Mouse (Mus musculus) v-Abl transformed pro-B cells (cell line): ENCODE results near the gene Atp5b.

Experiments
- in situ Hi-C, 2 experiments: fragments of 400-800 bp; cut with MboI; formaldehyde crosslinking; loops; one replicate each; pipeline ENCODE4 v1.15.1; 2025; ENCODE audit not compliant: unreplicated experiment in 2 of 2

Atp5b gene

DNA sequence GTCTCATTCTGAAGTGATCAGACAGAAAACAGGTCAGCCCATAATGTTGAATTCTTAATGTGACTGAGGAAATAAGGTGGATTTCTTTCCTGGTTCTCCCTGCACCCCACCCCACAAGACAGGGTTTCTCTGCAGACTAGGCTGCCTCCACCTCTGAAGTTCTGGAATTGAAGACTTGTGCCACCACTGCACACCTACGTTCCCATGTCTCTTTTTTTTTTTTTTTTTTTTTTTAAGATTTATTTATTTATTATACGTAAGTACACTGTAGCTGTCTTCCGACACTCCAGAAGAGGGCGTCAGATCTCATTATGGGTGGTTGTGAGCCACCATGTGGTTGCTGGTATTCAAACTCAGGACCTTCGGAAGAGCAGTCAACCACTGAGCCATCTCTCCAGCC lies 17.0 kb upstream of the Atp5b start:
- in situ Hi-C loops = no loop called here

DNA sequence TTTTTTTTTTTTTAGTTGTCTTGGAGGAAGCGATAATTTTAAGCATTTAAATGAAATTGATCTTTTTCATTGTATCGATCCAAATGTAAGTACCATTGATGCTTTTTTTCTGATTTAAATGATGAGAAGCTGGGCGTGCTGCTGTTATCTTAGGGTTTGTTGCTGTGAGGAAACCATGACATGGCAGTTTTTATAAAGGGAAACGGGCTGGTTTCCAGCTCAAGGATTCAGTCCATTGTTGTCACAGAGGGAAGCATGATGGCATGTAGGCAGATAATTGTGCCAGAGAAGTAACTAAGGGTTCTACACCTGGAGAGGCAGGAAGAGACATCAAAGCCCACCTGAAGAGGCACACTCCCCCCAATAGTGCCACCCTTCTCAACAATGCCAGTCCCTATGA lies 13.9 kb upstream of the Atp5b start:
- in situ Hi-C loops = no loop called here

DNA sequence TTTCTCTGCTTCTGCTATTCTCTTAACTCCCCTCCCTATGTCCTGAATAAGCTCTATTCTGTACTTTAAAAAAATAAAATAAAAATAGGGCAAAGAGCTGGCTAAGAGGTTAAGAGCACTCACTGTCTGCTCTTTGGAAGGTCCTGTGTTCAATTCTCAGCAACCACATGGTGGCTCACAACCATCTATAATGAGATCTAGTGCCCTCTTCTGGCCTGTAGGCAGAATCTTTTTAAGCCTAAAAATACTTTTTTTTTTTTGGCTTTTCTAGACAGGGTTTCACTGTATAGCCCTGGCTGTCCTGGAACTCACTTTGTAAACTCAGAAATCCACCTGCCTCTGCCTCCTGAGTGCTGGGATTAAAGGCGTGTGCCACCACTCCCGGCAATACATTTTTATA lies 12.6 kb upstream of the Atp5b start:
- in situ Hi-C loops = loop anchor here (5.0 to 10.0 kb wide), 2 partner anchors 43 to 46 kb away; no protein-coding TSS in a partner anchor

DNA sequence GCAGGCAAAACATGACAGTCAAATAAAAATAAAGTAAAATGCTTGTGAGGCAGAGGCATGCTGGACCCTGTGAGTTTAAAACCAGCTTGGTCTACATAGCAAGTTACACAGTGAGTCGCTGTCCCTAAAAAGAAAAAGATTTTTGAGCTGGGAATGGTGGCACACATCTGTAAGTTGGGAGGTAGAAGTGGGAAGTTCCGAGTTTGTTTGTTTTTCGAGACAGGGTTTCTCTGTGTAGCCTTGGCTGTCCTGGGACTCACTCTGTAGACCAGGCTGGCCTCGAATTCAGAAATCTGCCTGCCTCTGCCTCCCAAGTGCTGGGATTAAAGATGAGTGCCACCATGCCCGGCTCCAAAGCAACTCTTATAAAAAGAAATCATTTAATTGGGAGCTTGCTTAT lies 4.8 kb upstream of the Atp5b start:
- in situ Hi-C loops = loop anchor here in 1 of 2 experiments (10.0 kb wide), 1 partner anchor 53 kb away; no protein-coding TSS in a partner anchor

DNA sequence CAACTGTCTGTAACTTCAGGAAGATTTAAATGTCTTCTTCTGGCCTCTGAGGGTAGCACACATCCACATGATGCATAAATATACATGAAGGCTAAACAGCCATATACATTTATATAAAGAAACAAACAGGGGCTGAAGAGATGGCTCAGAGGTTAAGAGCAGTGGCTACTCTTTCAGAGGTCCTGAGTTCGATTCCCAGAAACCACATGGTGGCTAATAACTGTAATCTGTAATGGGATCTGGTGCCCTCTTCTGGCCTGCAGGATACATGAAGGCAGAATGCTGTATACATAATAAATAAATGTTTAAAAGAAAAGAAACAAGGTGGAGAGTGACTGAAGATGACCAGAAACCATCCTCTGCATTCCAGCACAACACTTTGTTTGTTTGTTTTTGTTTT lies 2.6 kb upstream of the Atp5b start:
- in situ Hi-C loops = loop anchor here in 1 of 2 experiments (5.0 kb wide), 1 partner anchor 123 kb away; no protein-coding TSS in a partner anchor

DNA sequence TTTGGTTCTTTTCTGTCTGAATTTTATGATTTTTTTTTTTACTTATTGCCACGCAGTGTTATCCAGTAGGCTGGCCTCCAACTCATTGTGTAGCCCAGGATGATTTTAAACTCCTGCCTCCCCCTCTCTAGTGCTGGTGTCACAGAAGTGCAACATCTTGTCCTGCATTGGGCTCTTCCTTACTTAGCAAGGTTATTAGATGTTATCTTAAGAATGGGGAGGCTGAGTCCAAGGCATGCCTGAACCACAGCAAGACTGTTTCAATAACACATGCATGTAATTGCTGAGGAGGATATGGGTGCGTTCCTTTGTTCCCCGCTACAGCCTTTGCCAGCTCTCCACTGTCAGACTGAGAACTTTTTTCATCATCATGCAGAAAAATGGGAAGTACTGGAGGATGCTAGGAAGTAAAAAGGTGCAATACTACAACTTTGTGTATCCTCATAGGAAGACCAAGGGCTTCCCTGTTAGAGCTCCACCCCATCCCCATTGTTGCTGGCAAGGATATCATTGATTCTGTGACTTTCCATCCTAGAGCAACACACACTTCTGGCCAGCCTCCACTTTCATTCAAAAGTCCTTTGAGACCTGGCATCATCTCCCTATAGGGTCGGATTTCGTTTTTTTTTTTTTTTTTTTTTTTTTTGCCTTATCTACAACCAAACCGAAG lies 1.1 kb upstream of the Atp5b start:
- in situ Hi-C loops = loop anchor here in 1 of 2 experiments (5.0 kb wide), 1 partner anchor 125 kb away; no protein-coding TSS in a partner anchor

DNA sequence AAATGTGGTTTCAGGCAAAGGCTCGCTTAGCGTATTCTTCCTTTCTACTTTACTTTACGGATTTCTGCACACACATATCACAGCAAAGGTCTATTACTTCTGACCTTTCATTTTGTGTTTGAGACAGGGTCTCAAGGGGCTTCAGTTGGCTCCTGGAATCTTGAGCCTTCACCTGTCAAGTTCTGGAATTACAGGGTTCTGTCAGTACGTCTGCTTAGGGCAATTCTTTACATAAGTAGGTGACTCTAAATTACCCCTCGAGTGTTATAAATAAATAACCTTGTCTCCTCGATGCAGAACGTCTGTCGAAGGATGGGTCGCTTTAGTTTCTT lies 630 bp upstream of the Atp5b start:
- in situ Hi-C loops = loop anchor here in 1 of 2 experiments (5.0 kb wide), 1 partner anchor 125 kb away; no protein-coding TSS in a partner anchor

DNA sequence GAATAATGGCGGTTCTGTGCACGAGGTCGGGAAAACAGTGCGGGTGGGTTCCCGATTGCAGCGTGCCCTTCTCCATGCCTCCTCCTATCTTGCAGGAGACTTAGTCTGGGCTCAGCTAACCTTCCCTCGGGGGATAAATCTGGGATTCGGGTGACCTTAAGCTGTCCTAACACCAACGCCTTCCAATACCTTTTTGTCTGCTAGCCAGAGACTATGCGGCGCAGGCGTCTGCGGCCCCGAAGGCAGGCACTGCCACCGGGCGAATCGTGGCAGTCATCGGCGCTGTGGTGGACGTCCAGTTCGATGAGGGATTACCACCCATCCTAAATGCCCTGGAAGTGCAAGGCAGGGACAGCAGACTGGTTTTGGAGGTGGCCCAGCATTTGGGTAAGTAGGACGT lies 615 bp downstream of the Atp5b start:
- in situ Hi-C loops = loop anchor here in 1 of 2 experiments (5.0 kb wide), 1 partner anchor 126 kb away; no protein-coding TSS in a partner anchor

DNA sequence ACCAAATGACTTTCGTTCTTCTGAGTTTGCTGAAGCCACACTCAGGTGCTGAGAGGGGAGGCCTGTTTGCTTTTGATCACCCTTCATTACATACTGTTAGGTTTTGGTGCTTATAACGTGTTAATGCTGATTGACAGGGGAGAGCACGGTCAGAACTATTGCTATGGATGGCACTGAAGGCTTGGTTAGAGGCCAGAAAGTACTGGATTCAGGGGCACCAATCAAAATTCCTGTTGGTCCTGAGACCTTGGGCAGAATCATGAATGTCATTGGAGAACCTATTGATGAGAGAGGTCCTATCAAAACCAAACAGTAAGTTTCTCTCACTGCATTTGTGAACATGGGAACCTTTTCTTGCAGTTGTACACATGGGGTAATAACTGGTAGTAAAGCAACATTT lies 1.1 kb downstream of the Atp5b start:
- in situ Hi-C loops = loop anchor here in 1 of 2 experiments (5.0 kb wide), 1 partner anchor 127 kb away; no protein-coding TSS in a partner anchor

DNA sequence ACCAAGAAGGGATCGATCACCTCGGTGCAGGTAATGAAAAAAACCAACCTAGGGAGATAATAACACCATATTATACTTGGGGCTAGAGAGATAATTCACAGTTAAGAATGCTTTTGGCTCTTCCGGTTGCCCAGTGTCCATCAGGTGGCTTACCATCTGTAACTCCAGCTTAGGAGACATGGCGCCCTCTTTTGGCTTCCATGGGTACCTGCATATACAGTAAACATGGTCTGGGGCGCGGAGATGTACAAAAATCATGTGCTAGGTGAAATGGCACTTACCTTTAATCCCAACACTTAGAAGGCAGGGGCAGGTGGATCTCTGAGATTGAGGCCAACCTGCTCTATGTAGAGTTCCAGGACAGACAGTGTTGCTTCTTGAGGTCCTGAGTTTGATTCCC lies 3.3 kb downstream of the Atp5b start:
- in situ Hi-C loops = loop anchor here (5.0 kb wide), 3 partner anchors 36 to 129 kb away; no protein-coding TSS in a partner anchor

DNA sequence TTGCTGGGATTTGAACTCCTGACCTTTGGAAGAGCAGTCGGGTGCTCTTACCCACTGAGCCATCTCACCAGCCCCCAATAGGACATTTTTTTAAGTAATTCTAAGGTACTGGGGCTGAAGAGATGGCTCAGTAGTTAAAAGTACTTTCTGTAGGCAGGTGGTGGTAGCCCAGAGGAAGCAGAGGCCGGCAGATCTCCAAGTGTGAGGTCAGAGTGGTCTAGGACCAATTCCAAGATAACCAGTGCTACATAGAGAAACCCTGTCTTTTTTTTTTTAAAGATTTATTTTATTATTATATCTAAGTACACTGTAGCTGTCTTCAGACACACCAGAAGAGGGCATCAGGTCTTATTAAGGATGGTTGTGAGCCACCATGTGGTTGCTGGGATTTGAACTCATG lies 4.1 kb downstream of the Atp5b start:
- in situ Hi-C loops = loop anchor here (5.0 kb wide), 3 partner anchors 35 to 130 kb away; no protein-coding TSS in a partner anchor

DNA sequence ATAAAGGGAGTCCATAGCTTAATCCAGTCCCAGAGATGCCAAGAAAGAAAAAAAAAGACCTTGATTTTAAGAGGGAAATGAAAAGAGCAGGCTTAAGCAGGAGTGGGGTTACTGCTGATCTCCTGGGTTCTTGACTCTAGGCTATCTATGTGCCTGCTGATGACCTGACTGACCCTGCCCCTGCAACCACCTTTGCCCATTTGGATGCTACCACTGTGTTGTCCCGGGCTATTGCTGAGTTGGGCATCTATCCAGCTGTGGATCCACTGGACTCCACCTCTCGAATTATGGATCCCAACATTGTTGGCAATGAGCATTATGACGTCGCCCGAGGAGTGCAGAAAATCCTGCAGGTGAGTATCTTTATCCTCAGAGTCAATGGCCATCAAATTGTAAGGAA lies 5.1 kb downstream of the Atp5b start:
- in situ Hi-C loops = loop anchor here (5.0 kb wide), 3 partner anchors 34 to 131 kb away; no protein-coding TSS in a partner anchor

DNA sequence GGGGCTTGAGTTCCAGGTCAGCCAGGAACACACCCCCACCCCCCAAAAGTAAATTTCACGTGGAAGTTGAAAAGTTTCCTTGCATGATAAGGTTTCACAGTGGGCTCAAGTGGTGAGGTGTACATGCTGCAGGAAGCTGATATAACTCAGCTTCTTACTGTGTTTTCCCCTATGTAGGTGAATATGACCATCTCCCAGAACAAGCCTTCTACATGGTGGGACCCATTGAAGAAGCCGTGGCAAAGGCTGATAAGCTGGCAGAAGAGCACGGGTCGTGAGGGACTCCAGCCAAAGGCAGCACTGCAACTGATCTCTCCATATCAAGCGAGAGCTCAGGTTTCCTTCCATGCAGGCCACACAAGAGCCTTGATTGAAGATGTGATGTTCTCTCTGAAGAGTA lies 6.8 kb downstream of the Atp5b start:
- in situ Hi-C loops = loop anchor here (5.0 to 10.0 kb wide), 4 partner anchors 32 to 655 kb away; partner anchors contain the start of genes Dgka (in 1 of the 2) and Pym1 (in 1 of the 2)

DNA sequence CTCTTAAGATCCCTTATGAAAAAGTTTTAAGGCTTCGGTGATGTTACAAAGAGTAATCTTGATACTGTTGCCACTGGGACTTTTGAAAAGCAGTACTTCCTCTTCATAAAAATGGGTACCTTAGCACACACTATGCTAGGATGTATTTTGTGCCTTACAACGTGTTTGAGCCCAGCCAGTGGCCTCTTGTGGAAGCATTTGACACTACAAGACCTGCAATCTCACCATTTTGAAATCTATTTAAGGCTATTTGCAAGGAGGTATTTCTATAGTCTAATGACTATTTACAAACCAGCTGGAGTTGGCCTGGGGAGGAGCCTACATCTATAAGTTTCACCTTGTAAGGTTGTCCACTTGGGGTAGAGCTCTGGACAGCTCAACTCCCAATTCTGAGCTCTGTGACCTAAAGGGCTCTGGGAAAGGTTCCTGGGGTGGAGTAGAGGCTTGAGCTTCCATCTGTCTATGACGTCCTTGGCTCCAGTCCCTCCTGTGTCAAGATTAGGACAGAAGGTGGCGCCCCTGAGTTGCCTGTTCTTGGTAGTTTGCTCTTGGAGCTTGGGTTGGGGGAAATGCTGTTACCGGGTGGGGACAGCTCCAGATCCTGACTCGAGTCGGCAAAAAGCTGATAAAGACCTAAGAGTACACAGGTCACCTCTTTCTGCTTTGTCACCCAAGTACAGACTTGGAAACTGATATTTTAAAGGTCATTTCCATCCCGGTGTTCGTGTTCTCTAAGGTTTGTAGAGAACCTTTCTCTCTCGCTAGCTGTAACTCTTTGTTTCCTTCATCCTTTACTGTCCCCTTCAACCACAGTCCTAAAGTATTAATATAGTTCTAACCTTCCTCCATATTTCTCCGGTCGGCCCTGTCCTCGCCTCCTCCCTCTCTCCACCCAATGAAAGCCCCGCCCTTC lies 7.8 kb downstream of the Atp5b start:
- in situ Hi-C loops = loop anchor here (5.0 to 10.0 kb wide), 2 partner anchors 96 to 654 kb away; partner anchors contain the start of genes Dgka (in 1 of the 2) and Pym1 (in 1 of the 2)

DNA sequence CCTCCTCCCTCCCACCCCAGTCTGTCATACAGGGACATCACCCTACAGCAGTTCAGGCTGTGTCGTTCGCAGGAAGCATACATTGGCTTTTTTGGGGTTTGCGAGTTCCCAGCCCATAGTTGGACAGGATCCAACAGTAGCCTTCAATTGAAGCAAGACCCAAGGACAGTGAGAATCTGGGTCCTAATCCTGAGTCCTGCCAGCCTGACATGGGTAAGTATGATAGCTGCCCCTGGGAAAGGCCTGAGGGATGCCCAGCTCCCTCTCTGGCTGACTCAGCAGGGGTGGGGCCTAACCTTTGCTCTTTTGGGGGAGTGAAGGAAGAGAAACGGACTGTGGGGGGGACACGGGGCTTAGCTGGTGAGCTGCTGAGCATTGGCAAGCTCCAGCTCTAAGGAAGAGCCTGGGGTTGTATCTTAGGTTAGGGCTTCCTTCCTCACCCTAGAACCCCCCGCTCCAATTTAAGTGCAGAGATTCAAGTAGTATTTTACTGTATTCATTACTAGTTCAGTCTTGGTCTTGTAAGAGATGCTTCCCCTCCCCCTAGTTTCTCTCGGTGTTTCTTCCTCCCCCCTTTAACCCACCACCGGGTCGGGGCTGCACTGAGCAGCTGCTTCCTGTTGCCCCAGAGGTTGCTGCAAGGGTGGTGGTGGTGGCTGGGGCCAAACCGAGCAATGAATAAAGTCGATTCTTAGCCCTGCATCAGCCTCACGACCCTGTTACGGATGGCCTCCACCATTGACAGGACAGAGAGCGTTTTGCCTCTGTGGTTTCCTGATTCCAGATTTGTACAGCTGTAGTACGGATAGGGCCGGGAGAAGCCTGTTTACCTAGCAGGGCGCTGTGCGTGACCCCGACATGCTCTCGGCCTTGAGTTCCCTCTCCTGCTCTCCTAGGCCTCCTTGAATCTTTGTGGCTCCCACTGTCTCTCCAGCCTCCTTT lies 8.8 kb downstream of the Atp5b start, which contains the start of gene Baz2a:
Gene Baz2a, plus strand, starts transcription at position 14 of the 942 bp plus-strand sequence.
- in situ Hi-C loops = loop anchor here (5.0 to 10.0 kb wide), 2 partner anchors 95 to 653 kb away; partner anchors contain the start of genes Dgka (in 1 of the 2) and Pym1 (in 1 of the 2)

DNA sequence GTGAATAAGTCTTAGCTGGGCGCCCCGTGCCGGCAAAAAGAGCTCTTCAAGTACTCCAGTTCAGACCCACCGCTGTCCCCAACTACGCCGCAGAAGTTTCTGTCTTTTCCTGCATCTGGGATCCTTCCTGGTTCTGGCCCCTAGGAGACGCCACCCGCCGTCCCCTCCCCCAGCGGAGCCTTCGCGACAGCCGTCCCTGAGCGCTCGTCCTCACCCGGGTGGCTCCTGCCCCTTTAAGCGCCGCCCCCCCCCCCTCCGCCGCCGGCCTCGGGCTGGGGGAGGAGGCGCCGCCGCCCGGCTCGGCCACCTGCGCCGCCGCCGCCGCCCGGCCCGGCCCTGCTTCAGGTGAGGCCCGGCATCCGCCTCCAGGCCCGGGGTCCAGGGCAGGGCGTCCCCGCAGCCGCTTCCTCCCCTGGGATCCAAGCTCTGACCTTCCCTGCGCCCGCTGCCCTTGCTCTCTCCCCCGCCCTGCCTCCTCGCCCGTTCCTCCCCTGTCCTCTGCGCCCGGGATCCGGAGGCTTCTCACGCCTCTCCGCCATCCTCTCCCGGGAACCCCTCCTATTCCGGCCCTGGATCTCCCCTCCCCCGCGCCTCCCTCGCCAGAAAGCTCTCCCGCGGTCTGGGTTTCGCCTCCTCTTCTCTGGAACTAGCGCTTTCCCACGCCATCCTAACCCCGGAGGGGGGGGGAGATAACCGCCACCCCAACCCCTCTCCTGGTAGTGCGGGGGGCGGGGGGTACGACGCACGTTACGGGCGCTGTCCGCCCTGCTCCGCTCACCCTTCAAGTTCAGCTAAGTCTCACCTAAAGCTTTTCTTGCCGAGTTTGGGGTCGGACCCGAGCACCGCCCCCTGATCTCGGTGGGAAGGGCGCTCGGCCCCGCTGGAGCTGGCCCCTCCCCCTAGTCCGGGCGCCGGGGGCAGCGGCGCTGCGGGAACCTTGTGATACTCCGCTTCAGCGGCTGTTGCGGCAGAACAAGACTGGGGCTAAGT lies 9.7 kb downstream of the Atp5b start:
- in situ Hi-C loops = loop anchor here (5.0 to 10.0 kb wide), 2 partner anchors 94 to 652 kb away; partner anchors contain the start of genes Dgka (in 1 of the 2) and Pym1 (in 1 of the 2)

DNA sequence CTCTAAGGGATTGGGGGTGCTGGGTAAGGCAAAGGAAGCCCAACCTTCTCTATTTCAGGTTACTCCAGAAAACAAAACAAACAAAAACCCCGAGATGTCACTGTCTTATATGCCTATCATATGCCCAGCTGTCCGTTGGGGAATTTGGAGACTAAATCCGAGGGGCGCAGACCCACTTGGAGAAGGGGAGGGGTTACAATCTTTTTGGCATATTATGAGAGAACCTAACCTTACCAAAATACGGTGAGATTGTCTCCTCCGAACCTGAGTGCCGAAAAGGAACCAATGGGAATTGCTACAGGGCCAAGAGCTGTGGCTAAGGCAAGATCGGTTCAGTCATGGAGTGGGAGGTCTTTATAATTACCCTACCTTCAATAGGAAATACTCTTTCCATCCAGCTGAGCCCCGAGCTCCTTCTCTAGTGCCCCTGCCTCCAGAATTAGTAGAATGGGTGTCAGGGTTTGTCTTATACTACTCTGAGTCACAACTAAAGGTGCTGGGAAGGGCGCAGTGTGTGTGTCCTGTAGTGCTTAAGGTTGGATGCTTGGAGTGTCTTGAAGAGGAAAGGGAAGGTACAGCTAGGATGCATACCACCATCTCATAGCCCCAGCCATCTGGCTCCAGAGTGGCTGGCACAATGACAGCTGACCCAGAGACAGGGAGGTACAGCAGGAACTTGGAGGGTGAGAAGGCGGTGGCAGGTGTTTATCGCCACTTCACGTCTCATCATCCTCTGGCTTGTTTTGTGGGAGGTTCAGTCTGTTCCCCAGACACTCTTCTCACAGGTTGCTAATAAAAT lies 10.6 kb downstream of the Atp5b start:
- in situ Hi-C loops = loop anchor here (5.0 to 10.0 kb wide), 2 partner anchors 94 to 651 kb away; partner anchors contain the start of genes Dgka (in 1 of the 2) and Pym1 (in 1 of the 2)
